Mouse (Mus musculus): ENCODE data around the gene Olfr569. TPM values are rescaled to one million over a fixed set of nuclear protein-coding genes. Genes with fewer than 3 reads are reported as not detected.

Gene Olfr569
- not detected in 4 replicates for total RNA-seq (2023)

DNA sequence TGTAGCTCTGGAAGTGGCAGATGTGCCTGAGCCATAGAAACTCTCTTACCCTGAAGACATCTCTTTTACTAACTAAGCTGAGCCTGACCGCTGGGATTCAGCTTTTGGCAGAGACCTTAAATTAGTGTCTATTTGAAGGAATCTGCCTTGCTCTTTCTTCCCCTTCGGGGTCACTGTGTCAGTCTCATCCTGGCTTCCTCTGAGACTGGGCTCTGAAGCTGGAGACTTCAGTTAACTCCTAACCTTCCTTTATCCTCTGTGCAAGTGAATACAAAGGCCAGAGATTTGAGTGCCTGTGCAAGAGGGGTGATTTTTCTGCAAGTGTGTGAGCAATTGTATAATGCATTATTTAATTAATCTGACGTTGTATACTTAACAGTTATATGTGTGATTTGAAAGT lies at the start of gene Olfr569:
Gene Olfr569 (minus strand): TSS at position 101 of the 400 bp plus-strand sequence.

DNA sequence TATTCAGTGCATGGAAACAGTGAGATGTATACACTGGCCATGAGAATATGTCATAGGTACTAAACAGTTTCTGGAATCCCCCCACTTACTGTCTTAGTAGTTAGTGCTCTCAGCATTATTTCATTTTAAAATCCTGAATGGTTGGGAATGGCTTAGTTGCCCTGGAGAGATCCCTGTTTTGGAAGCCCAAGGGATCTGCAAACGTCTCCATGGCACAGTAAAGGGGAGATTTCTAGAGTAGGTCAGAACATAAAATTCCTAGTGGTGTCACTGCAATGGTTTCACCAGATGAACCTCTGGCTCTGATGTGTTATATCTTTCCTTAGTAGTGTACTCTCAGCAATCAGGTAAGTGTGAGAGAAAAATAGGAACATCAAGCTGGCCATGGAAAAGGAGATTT lies 33.4 kb upstream of the Olfr569 start, which contains the start of gene Olfr572:
Gene Olfr572 (plus strand): TSS at position 301 of the 400 bp plus-strand sequence.

GRCm38 (mm10) chr7:102917032-102917875 lies 26.6 kb upstream of the Olfr569 start, which contains the start of gene Olfr571:
Gene Olfr571 (minus strand): TSS chr7:102917536.

GRCm38 (mm10) chr7:102876822-102877221 lies 13.9 kb downstream of the Olfr569 start, which contains the start of gene Olfr568:
Gene Olfr568 (plus strand): TSS chr7:102877122.

GRCm38 (mm10) chr7:102858665-102859064 lies 32.0 kb downstream of the Olfr569 start, which contains the start of gene Olfr566:
Gene Olfr566 (minus strand): TSS chr7:102858765.

Other genes with a start within 250 kb of the Olfr569 start
- gene Olfr555, start 232.1 kb downstream of the Olfr569 start, total RNA-seq (2023) = not detected in 4 replicates
- gene Olfr556, start 226.0 kb downstream of the Olfr569 start, total RNA-seq (2023) = not detected in 4 replicates
- 11.7 to 17.4 TPM (median 15.2 TPM) in 4 replicates for gene Trim68, start 203.6 kb downstream of the Olfr569 start, total RNA-seq (2023)
- gene Olfr557, start 195.0 kb downstream of the Olfr569 start, total RNA-seq (2023) = not detected in 4 replicates
- not detected in 4 replicates for gene Olfr558, start 188.7 kb downstream of the Olfr569 start, total RNA-seq (2023)
- gene Olfr33, start 171.8 kb downstream of the Olfr569 start, total RNA-seq (2023) = not detected in 4 replicates
- not detected in 4 replicates for gene Olfr559, start 163.4 kb downstream of the Olfr569 start, total RNA-seq (2023)
- gene Olfr560, start 131.5 kb downstream of the Olfr569 start, total RNA-seq (2023) = not detected in 4 replicates
- gene Olfr78, start 131.4 kb downstream of the Olfr569 start, total RNA-seq (2023) = not detected in 4 replicates
- not detected in 4 replicates for gene Olfr561, start 119.7 kb downstream of the Olfr569 start, total RNA-seq (2023)
- not detected in 4 replicates for gene Olfr564, start 87.4 kb downstream of the Olfr569 start, total RNA-seq (2023)
- not detected in 4 replicates for gene Olfr566, start 32.1 kb downstream of the Olfr569 start, total RNA-seq (2023)
- not detected in 4 replicates for gene Olfr568, start 13.8 kb downstream of the Olfr569 start, total RNA-seq (2023)
- not detected in 4 replicates for gene Olfr570, start 3.7 kb upstream of the Olfr569 start, total RNA-seq (2023)
- gene Olfr571, start 26.7 kb upstream of the Olfr569 start, total RNA-seq (2023) = not detected in 4 replicates
- not detected in 4 replicates for gene Olfr572, start 33.5 kb upstream of the Olfr569 start, total RNA-seq (2023)
- gene Olfr573-ps1, start 51.7 kb upstream of the Olfr569 start, total RNA-seq (2023) = not detected in 4 replicates
- gene Olfr574, start 57.6 kb upstream of the Olfr569 start, total RNA-seq (2023) = not detected in 4 replicates
- gene Olfr575, start 67.9 kb upstream of the Olfr569 start, total RNA-seq (2023) = not detected in 4 replicates
- not detected in 4 replicates for gene Olfr576, start 71.8 kb upstream of the Olfr569 start, total RNA-seq (2023)
- not detected in 4 replicates for gene Olfr577, start 85.1 kb upstream of the Olfr569 start, total RNA-seq (2023)
- gene Olfr578, start 98.4 kb upstream of the Olfr569 start, total RNA-seq (2023) = not detected in 4 replicates
- gene Olfr582, start 147.1 kb upstream of the Olfr569 start, total RNA-seq (2023) = not detected in 4 replicates
- not detected in 4 replicates for gene Olfr583, start 160.4 kb upstream of the Olfr569 start, total RNA-seq (2023)
- gene Olfr584, start 191.0 kb upstream of the Olfr569 start, total RNA-seq (2023) = not detected in 4 replicates
- not detected in 4 replicates for gene Olfr585, start 206.8 kb upstream of the Olfr569 start, total RNA-seq (2023)
- gene Olfr586, start 234.8 kb upstream of the Olfr569 start, total RNA-seq (2023) = not detected in 4 replicates
- not detected in 4 replicates for gene Olfr588-ps1, start 250.0 kb upstream of the Olfr569 start, total RNA-seq (2023)

Measured in B cell, adult 62 days (primary cell).